Mouse (Mus musculus): ENCODE data around the gene Edf1.
A peak's percentile ranks its signal among the peaks of the same experiment; 100 is the strongest.

Gene Edf1

DNA sequence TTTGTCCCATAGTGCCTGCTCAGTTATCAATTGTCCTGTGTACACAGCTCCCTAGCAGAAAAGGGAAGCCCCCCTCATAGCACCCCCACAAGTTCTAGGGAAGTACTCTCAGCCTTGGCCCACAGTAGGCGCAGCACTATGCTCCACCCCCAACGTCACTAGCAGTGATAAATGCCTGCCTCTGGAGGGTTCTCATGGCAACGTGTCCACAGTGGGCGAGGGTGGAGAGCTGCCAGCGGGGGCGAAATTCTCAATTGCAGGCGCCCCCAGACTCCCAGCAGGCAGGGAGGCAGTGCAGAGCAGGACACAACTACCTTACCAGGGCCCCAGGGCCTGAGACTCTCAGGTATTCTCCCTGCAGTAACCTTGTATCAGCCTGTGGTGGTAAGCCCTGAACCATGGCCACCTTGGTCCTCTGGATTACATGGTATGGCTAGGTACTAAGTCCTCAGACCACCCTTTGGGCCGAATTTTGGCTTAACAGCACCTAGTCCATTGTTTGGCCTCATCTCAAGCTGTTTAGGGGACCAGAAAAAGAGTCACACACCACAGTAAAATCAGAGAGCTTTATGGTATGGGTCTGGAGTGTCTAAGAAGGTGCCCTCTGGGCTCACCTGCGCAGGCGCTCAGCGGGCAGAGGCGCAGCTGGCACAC is 24.9 kb downstream of the Edf1 start:
- DNase-seq (ENCODE audit: low spot score), result peak; percentile 76

DNA sequence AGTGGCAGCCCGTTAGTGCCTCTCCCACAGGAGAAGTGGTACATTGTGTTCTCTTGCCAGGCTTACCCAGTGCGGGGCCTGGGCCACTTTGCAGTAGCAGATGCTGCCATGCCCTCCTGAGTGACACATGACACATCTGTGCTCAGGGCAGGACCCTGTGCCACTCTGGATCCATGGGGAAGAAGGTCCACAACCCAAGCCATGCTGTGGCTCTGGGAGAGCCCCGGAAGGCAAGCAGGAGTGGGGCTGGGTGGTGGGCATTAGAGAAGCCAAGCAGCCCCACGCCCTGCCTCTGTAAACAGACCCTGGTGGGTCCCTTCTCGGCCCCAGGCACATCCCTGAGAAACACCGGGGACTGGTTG is 25.5 kb downstream of the Edf1 start:
- no peak for DNase-seq (ENCODE audit: low spot score)

DNA sequence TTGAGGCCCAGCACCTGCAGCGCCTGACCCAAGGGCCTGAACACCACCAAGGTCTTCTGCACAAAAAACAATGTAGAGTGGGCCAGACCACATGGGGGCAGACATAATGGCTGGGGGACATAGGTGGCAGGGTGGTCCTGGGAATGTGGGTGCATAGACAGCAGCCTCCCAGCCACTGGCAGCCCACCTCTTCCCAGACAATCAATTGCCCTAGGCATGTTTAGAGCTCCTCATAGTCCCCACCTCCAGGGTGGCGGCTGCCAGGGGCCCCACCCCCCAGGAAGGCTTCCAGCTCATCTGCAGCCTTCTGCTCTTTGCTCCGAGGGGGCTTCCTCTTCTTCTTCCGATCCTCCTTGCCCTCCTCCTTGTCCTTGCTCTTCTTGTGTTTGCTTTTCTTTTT is 25.9 kb downstream of the Edf1 start:
- no peak for DNase-seq (ENCODE audit: low spot score)

DNA sequence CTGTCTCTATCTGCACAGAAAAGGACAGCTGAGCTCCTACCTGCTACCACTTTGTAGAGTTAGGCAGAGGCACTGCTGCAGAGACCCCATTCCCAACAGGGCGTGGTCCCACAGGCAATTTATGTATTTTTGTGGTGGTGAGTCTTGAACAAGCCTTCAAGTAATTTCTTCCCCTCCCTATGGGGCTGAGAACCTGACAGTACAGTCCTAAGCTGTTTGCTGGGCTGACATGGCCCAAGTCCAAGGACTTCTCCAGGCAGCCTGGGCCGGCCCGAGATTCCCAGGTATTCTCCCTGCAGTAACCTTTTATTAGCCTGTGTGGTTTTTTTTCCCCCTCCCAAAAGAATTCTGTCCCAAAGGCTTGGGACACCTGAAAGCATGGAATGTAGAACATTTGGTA is 26.5 kb downstream of the Edf1 start:
- DNase-seq (ENCODE audit: low spot score), result no peak

DNA sequence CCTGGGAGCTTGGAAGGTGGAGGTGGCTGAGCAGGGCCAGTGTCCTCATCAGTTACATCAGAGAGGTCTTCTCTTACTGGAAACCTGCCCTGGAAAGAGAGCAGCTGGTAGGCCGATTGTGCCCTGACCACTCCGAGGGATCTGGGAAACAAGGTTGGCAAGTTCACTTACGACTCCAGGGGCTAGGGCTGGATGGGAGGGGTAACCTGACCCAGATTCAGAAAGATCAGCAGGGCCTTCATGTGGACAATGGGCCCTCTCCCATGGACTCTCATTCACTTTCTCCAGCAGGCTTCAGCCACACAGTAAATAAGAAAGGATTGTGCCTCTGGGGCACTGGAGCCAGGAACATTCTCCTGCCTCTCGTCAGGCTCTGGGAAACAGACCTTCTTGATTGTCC is 27.2 kb downstream of the Edf1 start:
- DNase-seq (ENCODE audit: low spot score), result no peak

DNA sequence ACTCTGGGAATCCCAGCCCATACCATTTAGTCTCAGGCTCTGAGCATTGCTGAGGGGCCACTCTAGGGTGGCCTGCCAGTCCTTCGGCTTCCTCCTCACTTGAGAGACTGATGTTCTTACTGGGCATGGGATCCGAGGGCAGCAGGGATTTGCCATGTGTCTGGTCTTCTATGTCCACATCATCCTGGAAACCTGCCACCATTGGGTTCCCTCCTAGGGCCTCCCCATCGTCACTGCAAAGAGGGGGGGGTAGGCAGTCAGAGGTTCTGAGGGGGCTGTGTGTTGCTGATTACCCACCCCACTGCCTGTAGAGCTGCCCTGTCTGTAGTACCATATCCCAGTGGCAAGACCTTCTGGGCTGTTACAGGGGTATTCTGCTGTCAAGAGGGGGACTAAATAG is 28.0 kb downstream of the Edf1 start:
- DNase-seq (ENCODE audit: low spot score), result no peak

DNA sequence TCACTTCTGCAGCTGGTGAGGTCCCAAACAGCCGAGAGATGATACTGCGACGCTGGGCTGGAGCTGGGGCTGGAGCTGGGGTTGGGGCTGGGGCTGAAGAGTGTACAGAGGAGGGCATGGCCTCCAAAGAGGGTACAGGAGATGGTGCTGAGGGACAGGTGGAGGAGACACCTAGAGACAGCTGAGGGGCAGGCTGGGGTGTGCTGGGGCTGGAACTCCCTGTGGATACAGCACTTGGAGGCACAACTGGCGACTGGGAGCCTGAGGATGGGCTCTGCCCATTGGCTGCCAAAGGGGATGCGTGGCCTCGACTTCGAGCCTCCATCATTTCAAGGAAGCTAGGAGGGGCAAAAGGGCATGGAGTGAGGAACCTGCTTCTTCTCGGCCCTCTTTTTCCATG is 29.6 kb downstream of the Edf1 start:
- DNase-seq (ENCODE audit: low spot score), result no peak

DNA sequence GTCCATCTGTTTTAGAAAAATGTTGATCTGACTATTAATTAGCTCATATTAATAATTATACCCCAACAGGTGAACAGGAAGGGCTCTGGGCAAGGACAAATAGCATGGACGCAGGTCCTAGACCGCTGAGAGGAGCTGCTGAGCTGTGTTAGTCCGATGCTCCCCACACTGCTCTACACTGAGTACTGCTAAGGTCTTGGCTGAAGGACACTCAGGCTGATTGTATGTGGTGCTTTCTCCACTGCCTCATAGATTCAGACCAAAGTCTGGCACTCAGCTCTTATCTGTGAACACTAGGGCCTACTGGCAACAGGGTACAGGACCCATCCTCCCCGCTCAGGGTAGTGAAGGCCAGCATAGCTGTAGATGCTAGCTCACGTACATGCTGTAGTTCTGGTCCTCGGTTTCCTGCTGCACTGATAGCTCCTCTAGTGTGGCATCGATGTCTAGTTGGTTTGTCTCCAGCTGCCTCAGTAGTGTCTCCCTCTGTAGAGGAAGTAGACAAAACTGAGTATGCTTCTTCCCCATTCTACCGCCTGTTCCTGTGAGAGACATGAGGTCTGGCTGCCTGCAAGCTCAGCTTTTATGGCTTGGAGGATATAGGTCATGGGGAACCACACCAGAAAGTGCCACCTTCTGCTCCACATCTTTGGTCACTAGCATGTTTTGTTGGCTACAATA is 30.7 kb downstream of the Edf1 start:
- DNase-seq (ENCODE audit: low spot score), result no peak

DNA sequence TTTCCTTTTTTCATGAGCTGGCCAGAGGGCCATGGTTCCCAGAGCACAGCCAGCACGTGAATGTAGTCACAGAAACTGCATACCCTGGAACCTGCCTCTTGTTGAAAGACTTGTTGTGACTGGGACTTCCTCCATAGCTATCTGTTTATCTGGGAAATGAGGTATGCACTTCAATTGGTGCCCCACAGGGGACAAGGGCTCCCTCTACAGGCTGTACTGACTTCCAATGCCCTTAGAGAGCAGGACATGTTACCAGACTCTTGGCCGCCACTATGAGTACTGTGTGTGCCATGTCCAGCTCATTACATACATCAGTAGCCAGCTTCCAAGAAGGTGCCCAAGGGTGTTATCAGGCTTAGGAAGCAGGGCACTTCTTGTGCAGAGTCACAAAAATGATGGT is 34.2 kb downstream of the Edf1 start:
- DNase-seq (ENCODE audit: low spot score), result no peak

DNA sequence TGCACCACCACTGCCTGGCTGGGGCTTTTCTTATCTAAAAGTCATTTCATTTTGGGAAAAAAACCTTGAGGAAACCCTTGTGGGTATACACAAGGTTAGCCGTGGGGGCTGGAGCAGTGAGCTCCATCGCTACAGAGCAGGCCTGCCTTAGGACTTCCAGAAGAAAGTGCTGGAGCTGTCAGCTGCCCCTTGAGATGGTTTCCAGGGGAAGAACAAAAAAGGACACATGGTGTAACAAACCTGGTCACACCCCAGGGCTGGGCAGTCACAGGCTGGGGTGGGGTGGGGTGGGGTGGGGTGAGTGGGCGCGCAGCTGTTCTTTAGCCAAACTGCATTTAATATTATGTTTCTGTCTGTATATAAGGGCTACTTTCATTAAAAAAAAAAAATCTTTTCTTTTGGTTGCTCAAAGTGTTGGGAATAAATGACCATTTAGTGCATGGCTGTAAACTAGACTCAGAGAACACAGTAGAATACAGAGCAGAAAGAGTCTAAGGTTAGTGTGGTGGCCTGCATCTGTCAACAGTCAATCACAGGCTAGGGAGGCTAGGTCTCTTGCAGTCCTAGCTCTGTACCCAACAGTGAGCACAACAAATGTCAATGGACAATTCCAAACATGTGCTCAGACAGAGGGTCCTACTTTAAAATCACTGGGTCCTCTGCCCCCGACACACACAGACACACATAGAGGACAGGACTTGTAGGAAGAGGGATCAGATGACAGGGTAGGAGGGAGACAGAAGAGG is 39.3 kb downstream of the Edf1 start:
- no peak for DNase-seq (ENCODE audit: low spot score)

DNA sequence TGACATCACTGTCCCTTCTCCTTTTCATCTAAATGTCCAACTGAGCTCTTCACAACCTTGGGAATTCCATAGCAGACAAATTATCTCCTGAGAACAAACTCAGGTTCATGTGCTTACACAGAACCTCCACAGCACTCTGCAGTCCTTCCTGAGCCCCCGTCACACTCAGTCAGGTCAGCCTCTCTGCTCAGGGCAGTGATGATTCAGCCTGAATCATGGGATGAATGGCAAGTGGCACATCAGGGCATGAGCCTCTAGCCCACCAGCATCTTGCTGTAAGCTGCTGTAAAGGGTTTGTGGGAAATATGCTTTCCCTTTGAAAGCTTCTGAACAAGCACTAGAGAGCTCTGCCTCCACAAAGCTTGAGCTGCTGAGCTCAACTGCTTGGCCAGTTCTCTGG is 41.1 kb downstream of the Edf1 start:
- DNase-seq (ENCODE audit: low spot score), result no peak

DNA sequence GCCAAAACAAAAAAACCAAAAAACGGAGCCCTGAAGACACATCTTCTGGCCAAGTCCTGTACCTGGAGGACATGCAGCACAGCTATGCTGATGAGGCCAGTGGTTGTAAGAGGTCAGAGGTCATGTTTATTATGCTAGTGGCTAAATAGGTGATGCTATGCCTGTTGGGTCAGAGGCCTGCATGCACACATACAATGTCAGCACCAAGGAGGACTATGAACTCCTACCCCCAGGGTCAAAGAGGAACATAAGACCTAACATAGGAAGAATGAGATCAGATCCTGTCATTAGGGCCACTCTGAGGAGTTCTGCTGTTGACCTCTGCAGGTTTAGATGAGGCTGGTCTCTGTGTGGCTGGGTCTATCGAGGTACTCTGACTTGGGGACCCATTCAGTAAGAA is 42.4 kb downstream of the Edf1 start:
- DNase-seq (ENCODE audit: low spot score), result no peak

DNA sequence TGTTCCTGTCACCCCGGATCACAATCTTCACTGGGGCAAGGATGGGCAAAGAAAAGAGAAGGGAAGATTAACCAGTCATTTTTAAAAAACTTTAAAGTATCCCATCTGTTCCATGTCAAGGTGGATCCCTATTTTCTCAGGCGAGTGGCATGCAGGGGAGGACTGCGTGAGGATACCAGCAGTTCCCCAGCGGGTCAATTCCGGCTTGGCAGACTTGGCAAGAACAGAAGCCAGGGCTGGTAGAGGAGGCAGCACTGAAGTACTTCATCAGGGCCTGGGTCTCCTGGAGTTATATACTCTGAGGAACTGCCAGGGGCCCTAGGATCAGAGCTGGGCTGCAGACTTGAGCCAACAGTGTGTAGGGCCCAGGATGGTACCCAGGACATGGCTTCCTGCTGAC is 44.9 kb downstream of the Edf1 start:
- DNase-seq (ENCODE audit: low spot score), result no peak

DNA sequence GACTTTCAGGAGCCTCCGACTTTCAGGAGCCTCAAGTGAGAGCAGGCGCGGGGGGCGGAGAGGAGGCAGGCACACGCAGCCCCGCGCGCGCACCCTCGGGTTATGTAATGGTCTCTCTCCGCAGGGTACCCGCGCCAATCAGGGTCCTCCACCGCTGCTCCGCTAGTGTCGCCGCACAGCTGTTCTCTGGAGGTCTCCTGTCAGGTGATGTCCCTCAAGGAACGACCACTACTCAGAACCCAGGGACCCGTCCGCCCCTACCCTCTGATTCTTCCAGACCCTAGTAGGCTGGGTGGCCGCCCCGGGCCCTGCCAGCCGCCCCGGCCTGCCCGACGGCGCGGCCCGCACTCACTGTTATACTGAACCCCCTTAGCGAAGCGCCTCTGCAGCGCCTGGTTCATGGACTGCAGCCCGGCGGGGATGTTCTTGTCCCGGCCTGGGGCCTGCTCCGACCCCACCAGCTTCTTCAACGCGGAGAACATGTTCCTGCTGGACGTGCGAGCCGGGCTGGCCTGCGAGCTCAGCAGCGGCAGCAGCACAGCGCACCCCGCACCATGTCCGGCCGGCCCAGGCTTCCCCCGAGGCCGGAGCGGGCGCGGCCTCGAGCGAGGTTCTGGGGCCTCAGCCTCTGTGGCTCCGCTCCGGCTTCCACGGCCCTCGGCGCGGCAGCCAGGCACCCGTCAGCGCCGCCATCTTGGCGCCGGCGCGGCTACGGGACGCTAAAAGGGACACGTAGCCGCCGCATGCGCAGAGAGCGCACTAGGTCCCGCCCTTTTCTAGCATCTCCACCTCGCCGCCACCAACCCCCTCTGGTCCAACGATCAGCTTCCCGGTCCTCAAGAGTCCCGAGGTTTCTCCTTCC is 50.3 kb downstream of the Edf1 start, which contains the start of gene Rabl6:
Gene Rabl6 (minus strand): TSS at position 761 of the 862 bp plus-strand sequence.
- peak; percentile 84 for DNase-seq (ENCODE audit: low spot score)

DNA sequence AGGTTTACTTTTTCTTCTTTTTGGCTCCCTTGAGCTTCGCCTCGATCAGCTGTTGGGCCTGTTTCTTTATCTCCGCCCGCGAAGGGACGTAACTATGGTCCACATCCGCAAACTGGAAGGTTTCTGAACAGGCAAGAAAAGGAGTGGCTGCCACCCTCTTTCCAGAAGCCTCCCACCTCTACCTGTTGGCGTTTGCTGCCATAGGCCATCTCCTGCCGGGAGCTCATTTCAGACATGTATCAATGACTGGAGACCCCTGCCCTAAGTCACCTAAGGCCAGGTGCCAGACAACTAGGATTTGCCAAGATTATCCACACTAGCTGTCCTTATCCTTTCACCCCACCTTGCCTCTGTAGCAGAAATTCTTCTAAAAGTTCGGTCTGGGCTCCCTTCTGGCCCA is 51.0 kb downstream of the Edf1 start:
- DNase-seq (ENCODE audit: low spot score), result no peak

Measured in left cerebral cortex, adult 11 months (tissue).